Mouse (Mus musculus): Measurements from ENCODE around the gene Gnl1.
"Not testable (repeated sequence)": the region's sequence is repeated elsewhere in the genome, so short reads cannot be mapped to it uniquely, and the experiment has no call there.

The Gnl1 gene

DNA sequence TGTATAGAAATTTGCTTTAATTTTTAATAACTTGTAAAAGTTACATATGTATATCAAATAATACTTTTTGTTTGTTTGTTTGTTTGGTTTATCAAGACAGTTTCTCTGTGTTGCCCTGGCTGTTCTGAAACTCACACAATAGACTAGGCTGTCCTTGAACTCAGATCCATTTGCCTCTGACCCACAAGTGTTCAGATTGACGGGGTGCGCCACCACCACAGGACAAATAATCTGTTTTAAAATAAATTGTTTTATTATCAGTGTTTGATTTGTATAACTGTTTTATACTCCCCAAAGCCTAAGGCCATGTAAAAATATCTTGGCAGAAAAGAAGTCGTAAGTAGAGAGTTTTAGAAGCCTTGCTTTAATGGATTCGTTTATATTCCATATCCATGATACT is 48.0 kb downstream of the Gnl1 start:
- no peak for DNase-seq

DNA sequence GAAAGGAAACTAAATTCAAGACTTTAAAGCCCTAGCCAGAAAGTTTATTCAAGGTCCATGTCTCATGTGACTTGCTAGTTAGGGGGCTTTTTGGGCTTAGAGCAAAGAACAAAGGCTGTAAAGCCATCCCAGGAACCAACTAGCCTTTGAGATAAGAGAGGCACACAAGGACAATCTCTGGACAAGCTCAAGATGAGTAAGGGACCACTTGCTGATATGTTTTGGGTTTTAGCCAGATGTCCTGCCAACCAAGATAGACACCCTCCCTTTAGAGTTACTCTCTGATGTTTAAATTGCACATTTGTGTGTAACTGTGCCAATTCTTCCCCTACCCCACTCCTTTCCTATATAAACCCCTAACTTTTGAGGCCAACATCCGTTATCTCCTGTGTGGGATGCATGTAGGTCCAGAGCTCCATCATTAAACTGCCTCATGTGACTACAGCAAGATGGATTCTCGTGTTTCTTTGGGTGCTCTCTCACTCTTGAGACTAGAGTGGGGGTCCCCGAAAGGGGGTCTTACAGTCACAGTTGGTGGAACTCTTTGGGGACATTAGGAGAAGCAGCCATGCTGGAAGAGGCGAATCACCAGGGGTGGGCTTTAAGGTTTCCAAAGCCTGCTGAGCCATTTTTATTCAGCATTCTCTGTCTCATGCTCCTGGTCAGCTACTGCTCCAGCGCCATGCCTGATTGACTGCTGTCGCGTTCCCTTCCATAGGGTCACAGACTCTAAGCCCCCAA is 49.4 kb downstream of the Gnl1 start:
- no peak for DNase-seq

DNA sequence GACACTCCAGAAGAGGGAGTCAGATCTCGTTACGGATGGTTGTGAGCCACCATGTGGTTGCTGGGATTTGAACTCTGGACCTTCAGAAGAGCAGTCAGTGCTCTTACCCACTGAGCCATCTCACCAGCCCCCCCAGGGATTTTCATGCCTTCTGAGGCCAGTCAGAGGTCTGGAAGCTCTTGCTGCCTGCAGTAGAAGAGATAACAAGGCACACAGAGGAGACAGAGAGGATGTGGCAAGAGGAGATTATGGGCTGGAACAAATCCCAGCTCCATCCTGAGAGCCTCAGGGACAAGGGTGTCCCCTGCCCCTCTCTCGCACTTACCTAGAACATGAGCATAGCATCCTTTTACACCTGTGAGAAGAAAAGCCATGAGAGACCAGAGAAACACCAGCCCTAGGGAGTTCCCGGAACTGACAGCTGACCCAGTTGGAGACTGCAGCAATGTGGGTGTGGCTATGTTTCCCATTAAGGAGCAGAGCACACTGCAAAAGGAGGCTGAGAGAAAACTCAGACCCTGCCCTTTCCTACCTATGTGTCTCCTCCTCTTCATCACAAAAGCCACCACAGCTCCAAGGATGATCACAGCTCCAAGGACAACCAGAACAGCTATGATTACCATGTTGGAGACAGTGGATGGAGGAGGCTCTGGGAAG is 50.5 kb downstream of the Gnl1 start:
- DNase-seq = not testable (repeated sequence)

DNA sequence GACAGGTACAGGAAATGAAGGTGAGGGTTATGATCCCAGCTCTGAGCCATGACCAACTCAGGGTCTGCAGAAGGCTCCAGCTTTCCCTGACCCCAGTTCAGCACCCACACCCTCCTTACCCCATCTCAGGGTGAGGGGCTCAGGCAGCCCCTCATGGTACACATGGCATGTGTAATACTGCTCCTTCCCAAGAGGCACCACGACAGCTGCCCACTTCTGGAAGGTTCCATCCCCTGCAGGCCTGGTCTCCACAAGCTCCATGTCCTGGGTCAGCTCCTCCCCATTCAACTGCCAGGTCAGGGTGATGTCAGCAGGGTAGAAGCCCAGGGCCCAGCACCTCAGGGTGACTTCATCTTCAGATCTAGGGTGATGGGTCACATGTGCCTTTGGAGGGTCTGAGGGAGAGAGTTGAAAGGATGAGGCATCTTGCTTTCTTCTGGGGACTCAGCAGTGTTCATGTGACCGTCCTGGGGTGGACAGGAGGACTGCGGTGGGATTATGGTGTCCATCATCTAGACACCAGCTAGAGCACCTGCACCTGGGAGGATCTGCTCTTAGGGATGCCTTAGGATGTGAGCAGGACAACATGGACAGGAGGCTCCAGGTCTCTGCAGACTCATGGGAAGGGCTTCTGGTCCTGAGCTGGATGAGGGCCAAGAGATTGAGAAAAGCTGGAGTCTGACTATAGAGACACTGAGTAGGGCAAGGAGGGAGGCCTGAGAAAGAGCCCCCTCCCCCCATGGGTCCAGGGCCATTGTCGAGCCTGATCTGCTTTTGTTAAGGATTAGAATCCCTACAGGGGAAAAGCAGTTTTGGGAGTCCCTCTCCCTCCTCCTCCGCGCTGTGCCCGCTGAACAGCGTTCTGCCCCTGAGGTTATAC is 51.3 kb downstream of the Gnl1 start:
- DNase-seq = not testable (repeated sequence)

DNA sequence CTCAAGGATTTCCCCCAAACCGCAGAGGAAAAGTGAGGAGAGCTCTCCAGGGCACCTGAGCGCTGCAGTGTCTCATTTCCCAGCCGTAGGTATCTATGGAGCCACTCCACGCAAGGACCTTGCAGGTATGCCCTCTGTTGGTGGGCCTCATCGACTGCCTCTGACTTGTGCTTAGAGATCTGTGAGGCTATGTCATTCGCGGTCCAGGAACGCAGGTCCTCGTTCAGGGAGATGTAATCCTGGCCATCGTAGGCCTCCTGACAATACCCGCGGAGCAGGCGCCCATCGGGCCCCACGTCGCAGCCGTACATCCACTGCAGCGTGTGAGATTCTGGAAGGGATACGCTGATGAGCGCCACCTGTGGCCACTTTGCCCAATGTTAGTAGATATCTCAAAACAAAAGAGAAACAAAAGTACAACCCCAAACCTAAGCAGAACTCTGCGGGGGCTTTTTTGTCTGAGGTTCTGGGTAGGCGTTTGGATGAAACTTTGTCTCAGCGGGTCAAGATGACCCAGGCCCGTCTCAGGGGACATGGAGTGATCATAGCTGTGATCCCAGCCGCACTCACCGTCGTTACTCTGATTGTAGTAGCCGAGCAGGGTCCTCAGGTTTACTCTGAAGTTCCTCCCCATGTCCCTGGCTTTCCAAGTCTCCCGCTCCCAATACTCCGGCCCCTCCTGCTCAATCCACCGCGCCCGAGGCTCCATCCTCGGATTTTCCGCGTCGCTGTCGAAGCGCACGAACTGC is 52.1 kb downstream of the Gnl1 start:
- DNase-seq = peak; percentile 70 to 72

DNA sequence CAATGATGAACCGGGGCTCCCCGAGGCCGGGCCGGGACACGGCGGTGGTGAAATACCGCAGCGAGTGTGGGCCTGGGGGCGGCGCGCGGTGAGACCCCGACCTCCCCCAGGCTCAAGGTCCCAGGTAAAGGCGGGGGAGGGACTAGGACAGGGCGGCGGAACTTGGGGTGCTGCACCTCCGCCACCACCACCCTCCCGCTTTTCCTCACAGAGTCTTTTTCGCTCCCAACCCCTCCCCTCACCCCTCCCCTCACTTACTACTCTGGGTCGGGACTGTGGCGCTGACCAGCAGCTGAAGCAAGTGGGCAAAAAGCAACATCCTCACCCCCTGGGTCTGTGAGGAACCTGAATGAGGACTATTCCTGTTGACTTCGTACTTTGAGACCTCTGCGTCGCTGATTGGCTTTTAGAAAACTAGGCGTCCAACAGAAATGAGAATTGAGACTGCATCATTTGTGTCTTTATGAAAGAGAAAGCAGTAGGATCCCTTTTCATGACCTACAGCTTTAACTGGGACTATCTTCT is 52.8 kb downstream of the Gnl1 start, which contains the start of gene H2-T23:
H2-T23 (minus strand) TSS at position 505 of the 525 bp plus-strand sequence.
- DNase-seq = peak; percentile 76 to 78

DNA sequence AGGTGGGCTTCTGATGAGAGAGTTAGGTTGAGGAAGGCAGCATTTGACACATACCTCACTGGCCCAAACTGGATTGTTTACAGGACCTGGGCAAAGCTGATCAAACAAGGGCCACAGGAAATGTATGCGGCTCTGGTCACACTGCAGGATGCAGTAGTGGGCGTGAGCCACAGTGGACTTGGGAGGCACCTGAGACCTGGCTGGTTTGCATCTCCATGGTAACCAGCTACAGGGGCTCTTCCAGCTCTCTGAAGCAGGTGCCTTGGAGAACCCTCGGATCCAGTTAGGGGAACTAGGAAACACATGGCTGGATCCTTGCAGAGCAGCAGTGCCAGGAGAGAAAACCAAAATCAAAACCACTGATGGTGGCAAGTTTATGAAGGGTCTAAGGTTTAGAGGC is 54.9 kb downstream of the Gnl1 start:
- DNase-seq = not testable (repeated sequence)

DNA sequence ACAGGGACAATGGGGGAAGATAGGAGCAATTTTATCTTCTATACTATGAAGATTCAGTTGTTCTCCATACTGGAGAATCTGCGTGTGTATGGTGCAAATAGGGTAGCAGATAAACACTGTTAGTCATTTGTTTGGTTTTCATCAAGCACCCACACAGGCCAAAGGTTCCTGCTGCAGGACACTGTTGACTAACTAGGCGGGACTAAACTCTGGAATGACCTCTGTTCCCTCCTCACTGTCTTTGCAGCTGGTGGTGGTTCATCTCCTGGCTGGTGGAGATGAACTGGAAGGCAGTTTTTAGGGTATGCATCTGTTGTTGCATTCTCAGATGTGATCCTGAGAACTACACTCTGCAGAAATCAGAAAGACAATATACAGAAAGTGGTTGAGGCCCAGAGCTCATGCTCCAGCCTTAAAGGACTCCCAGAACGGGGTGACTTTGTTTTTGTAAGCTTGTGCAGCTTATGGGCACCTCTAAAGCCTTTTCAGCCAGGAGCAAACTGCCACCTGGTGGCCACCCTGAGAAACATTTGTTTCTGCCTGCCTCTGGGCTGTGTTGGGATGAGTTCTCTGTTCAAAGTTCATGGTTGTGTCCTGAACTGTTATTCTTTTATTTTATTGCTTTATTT is 55.5 kb downstream of the Gnl1 start:
- peak; percentile 81 to 82 for DNase-seq

DNA sequence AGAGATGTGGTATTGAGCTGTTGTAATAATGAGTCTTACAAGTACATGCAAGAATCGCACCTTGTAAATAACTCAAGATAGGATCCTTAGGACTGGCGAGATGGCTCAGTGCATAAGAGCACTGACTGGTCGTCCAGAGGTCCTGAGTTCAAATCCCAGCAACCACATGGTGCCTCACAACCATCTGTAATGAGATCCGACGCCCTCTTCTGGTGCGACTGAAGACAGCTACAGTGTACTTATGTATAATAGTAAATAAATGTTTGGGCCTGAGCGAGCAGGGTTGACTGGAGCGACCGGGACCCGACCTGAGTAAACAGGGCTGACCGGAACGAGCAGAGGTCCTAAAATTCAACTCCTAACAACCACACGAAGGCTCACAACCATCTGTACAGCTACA is 56.5 kb downstream of the Gnl1 start:
- DNase-seq = not testable (repeated sequence)
